Mouse (Mus musculus) spleen, adult 2 months (tissue): ENCODE measurements around the gene Prickle1. TPM values are rescaled to one million over a fixed set of nuclear protein-coding genes. Genes with fewer than 3 reads are reported as not detected.

Experiments used
- DNase-seq, 2 experiments: peaks; one replicate each; pipeline versions ENCODE4 v3.0.0 to v3.0.0-alpha.2; 2012 to 2021; ENCODE audit warnings: low spot score in 2 of 2, low read depth in 1 of 2
- H3K27ac ChIP-seq: fragments of 200-500 bp; 2 replicates; pipeline ENCODE4 v1.5.1; 2012; ENCODE audit warnings: low read length, inconsistent platforms; ENCODE audit not compliant: insufficient read depth
- H3K27me3 ChIP-seq: fragments of 200-500 bp; 2 replicates; pipeline ENCODE4 v1.6.1; 2012; ENCODE audit warnings: mild to moderate bottlenecking, moderate library complexity, low read length, inconsistent platforms; ENCODE audit not compliant: control insufficient read depth, insufficient read depth
- H3K36me3 ChIP-seq: fragments of 200-500 bp; 2 replicates; pipeline ENCODE4 v1.6.1; 2012; ENCODE audit warnings: mild to moderate bottlenecking, low read length, inconsistent platforms; ENCODE audit not compliant: control insufficient read depth, insufficient read depth
- H3K4me1 ChIP-seq: fragments of 200-500 bp; 2 replicates; pipeline ENCODE4 v1.6.1; 2011; ENCODE audit warnings: inconsistent platforms; ENCODE audit not compliant: control insufficient read depth, insufficient read depth, insufficient read length
- H3K4me3 ChIP-seq: fragments of 200-500 bp; 2 replicates; pipeline ENCODE4 v1.5.1; 2011; ENCODE audit warnings: mild to moderate bottlenecking, inconsistent platforms; ENCODE audit not compliant: insufficient read depth, insufficient read length; ENCODE audit errors: extremely low read depth
- CTCF ChIP-seq: fragments of 200-500 bp; IDR thresholded peaks from 2 replicates; pipeline ENCODE4 v1.5.1; 2011; ENCODE audit warnings: mild to moderate bottlenecking, inconsistent platforms; ENCODE audit not compliant: insufficient read depth, insufficient read length, insufficient replicate concordance; ENCODE audit errors: extremely low read depth
- POLR2A ChIP-seq: fragments of 200-500 bp; IDR thresholded peaks from 2 replicates; pipeline ENCODE4 v1.6.1; 2011; ENCODE audit warnings: low read depth, low read length, inconsistent platforms
- WGBS: fragments of 180-500 bp; shearing (Covaris S2); methylation state at CpG from one replicate; pipeline ENCODE4 v1.1.7; 2018; 5-methylcytosine and 5-hydroxymethylcytosine counted together
- polyA plus RNA-seq: library from polyadenylated mRNA; depleted of rRNA; stranded (reverse); fragments of >200 nt; gene quantifications from 2 replicates; pipeline ENCODE4 v1.2.3, GENCODE M21; 2012; rRNA removed

Gene Prickle1
- polyA plus RNA-seq, 1 experiment: 3.8 TPM

GRCm38 (mm10) chr15:93456005-93456404, 139.7 kb downstream of the Prickle1 start:
- no peak for DNase-seq

GRCm38 (mm10) chr15:93453296-93453695, 142.4 kb downstream of the Prickle1 start:
- TF ChIP-seq CTCF (no peak), POLR2A (no peak)
- DNase-seq: no peak
- Histone ChIP-seq H3K27me3 (no peaks in the 10 kb centered on the region), H3K27ac (no peak overlapping the region), H3K36me3 (peaks cover 10% of the 10 kb centered on the region), H3K4me3 (no peak overlapping the region), H3K4me1 (no peaks in the 10 kb centered on the region)
- 82% methylated on average over 1 of the region's 1 CpGs for WGBS

More at GRCm38 (mm10) chr15:93456005-93456404, 139.7 kb downstream of the Prickle1 start:
- TF ChIP-seq CTCF (no peak), POLR2A (no peak)
- Histone ChIP-seq H3K4me3 (no peak overlapping the region), H3K27me3 (no peaks in the 10 kb centered on the region), H3K4me1 (no peaks in the 10 kb centered on the region), H3K27ac (no peak overlapping the region), H3K36me3 (peaks cover 16% of the 10 kb centered on the region)

Other genes with a start within 250 kb of the Prickle1 start
- gene Zcrb1, start 197.6 kb downstream of the Prickle1 start, polyA plus RNA-seq: 9.8 and 11.9 TPM in 2 replicates
- 5.4 and 6.4 TPM in 2 replicates for gene Pphln1, start 197.5 kb downstream of the Prickle1 start, polyA plus RNA-seq